Comparison of ENCODE assay signal across 14 mouse cellular contexts in genomic region chr17:6014985-6015384, GRCm38 (mm10).
"Had no signal": no experiment of that assay in that cellular context is flagged by ENCODE, and none has a peak within 500 bp of the region (broad histone marks: within the 10 kb centered on the region; RNA-seq: fewer than 3 reads in every experiment).

No protein-coding gene starts in this region.

- H3K36me3 ChIP-seq: midbrain, embryonic 13.5 days; midbrain, embryonic 15.5 days; neural tube, embryonic 12.5 days had no signal

- ATAC-seq: midbrain, embryonic 13.5 days; midbrain, embryonic 15.5 days had no signal

- H3K27ac ChIP-seq: liver, embryonic 14.5 days; midbrain, embryonic 13.5 days; midbrain, embryonic 15.5 days; neural tube, embryonic 12.5 days; stomach, embryonic 15.5 days had no signal

- H3K4me2 ChIP-seq: lung, embryonic 14.5 days; midbrain, embryonic 11.5 days; midbrain, embryonic 13.5 days; midbrain, embryonic 15.5 days; neural tube, embryonic 12.5 days; stomach, embryonic 15.5 days had no signal

- H3K9ac ChIP-seq: liver, embryonic 14.5 days; lung, embryonic 14.5 days; midbrain, embryonic 13.5 days; midbrain, embryonic 15.5 days; neural tube, embryonic 12.5 days; stomach, embryonic 15.5 days had no signal

- DNase-seq: lung, adult 18-20 months; lung, embryonic 14.5 days; lung, postnatal 10 days; lung, postnatal 4 days; right cerebral cortex, postnatal 14 days; spleen, adult 18-20 months; thymus, postnatal 25 days; thymus, postnatal 4 days had no signal

- H3K4me3 ChIP-seq: midbrain, embryonic 13.5 days; midbrain, embryonic 15.5 days; neural tube, embryonic 12.5 days; stomach, embryonic 15.5 days had no signal

- H3K4me1 ChIP-seq: midbrain, embryonic 13.5 days; midbrain, embryonic 15.5 days; neural tube, embryonic 12.5 days had no signal

- H3K9me3 ChIP-seq: midbrain, embryonic 13.5 days; midbrain, embryonic 15.5 days; neural tube, embryonic 12.5 days; stomach, embryonic 15.5 days had no signal

- H3K27me3 ChIP-seq: midbrain, embryonic 13.5 days; midbrain, embryonic 15.5 days; neural tube, embryonic 12.5 days; stomach, embryonic 15.5 days had no signal
